Mouse (Mus musculus) bone marrow, adult 2 months (tissue): ENCODE data around the gene Lactb.

ENCODE experiments used
- CTCF ChIP-seq: fragments of 200-500 bp; IDR thresholded peaks from 2 replicates; pipeline ENCODE4 v1.5.1; 2011; ENCODE audit warnings: low read length, control low read depth; ENCODE audit not compliant: control insufficient read depth, insufficient read depth
- POLR2A ChIP-seq: fragments of 200-500 bp; IDR thresholded peaks from 2 replicates; pipeline ENCODE4 v1.6.1; 2011; ENCODE audit warnings: low read depth, mild to moderate bottlenecking, control low read depth, low read length, borderline replicate concordance; ENCODE audit not compliant: control insufficient read depth

- no peak for TF ChIP-seq CTCF
- TF ChIP-seq POLR2A, result no peak
These were observed 69.3 kb downstream of the Lactb start for GRCm38 (mm10) chr9:66905990-66906389.
